Mouse (Mus musculus) liver, embryonic 14.5 days (tissue): ENCODE results near the gene Zdhhc18. TPM values are rescaled to one million over a fixed set of nuclear protein-coding genes. Genes with fewer than 3 reads are reported as not detected.
A peak's percentile ranks its signal among the peaks of the same experiment; 100 is the strongest.

Experiments used
- ATAC-seq: fragments of 200-750 bp; cut with Nextera tagmentation; 2 replicates; pipeline ENCODE4 v1.8.0; 2017; ENCODE audit warnings: moderate number of reproducible peaks, mild to moderate bottlenecking, moderate library complexity; ENCODE audit not compliant: insufficient read depth
- DNase-seq, 3 experiments: peaks; one replicate each; pipeline ENCODE4 v3.0.0-alpha.2; 2012 to 2013; ENCODE audit warnings: low read depth in 3 of 3, low spot score in 3 of 3
- H3K27ac ChIP-seq: fragments of 300-500 bp; sonication (generic); 2 replicates; pipeline ENCODE4 v1.5.1; 2014; ENCODE audit warnings: moderate library complexity, mild to moderate bottlenecking, control low read depth, inconsistent platforms
- H3K27me3 ChIP-seq: fragments of 300-500 bp; sonication (generic); 2 replicates; pipeline ENCODE4 v1.6.1; 2014; ENCODE audit warnings: mild to moderate bottlenecking, low read length, moderate library complexity; ENCODE audit not compliant: control insufficient read depth, insufficient read depth
- H3K36me3 ChIP-seq: fragments of 300-500 bp; sonication (generic); replicated peaks from 2 replicates; pipeline ENCODE4 v1.6.1; 2014; ENCODE audit warnings: low read depth; ENCODE audit not compliant: control insufficient read depth, insufficient read depth
- H3K4me1 ChIP-seq, 2 experiments: fragments of 200-500 bp in 1 of 2; fragments of 300-500 bp in 1 of 2; sonication (generic) in 1 of 2; replicated peaks; 2 replicates each; pipeline ENCODE4 v1.6.1; 2012 to 2014; ENCODE audit warnings: antibody characterized with exemption in 1 of 2, inconsistent platforms in 1 of 2, low read length in 1 of 2; ENCODE audit not compliant: control insufficient read depth in 2 of 2, insufficient read depth in 2 of 2
- H3K4me2 ChIP-seq: fragments of 300-500 bp; sonication (generic); 2 replicates; pipeline ENCODE4 v1.6.1; 2014; ENCODE audit warnings: low read depth, mild to moderate bottlenecking, control low read depth, moderate library complexity
- H3K4me3 ChIP-seq, 2 experiments: fragments of 200-500 bp in 1 of 2; fragments of 300-500 bp in 1 of 2; sonication (generic) in 1 of 2; 2 replicates each; pipeline ENCODE4 v1.5.1; 2012 to 2014; ENCODE audit warnings: low read depth in 2 of 2, low read length in 2 of 2, mild to moderate bottlenecking in 2 of 2, control low read depth in 1 of 2, inconsistent platforms in 1 of 2, moderate library complexity in 1 of 2; ENCODE audit not compliant: insufficient read depth in 1 of 2
- H3K9ac ChIP-seq: fragments of 300-500 bp; sonication (generic); replicated peaks from 2 replicates; pipeline ENCODE4 v1.6.1; 2014; ENCODE audit warnings: mild to moderate bottlenecking, control low read depth, moderate library complexity
- H3K9me3 ChIP-seq: fragments of 300-500 bp; sonication (generic); 2 replicates; pipeline ENCODE4 v1.6.1; 2016; ENCODE audit warnings: low read length, mixed read lengths; ENCODE audit not compliant: control insufficient read depth
- CTCF ChIP-seq: IDR thresholded peaks from 2 replicates; pipeline ENCODE4 v1.5.1; 2016; ENCODE audit warnings: antibody characterized with exemption, low read depth, control low read depth
- EP300 ChIP-seq: IDR thresholded peaks from 2 replicates; pipeline ENCODE4 v1.6.1; 2016; ENCODE audit warnings: antibody characterized with exemption, low read depth
- WGBS: fragments of 180-500 bp; shearing (Covaris S2); extraction: QIAGEN DNeasy Blood & Tissue Kit; methylation state at CpG from one replicate; pipeline ENCODE4 v1.1.7; 2014; ENCODE audit not compliant: insufficient replicate concordance; 5-methylcytosine and 5-hydroxymethylcytosine counted together
- microRNA-seq: library from miRNA; unstranded; fragments of <30 nt; microRNA quantifications from one replicate; pipeline ENCODE4, GENCODE M21; 2016
- polyA plus RNA-seq, 2 experiments: library from polyadenylated mRNA; depleted of rRNA in 1 of 2; stranded (reverse) in 1 of 2; unstranded in 1 of 2; fragments of >200 nt; fragmentation: Nextera tagmentation in 1 of 2; extraction: Ambion mirVana in 1 of 2; gene quantifications; 2 replicates each; pipeline versions ENCODE4 v1.2.1 to v1.2.3; 2012 to 2014

Zdhhc18 gene
- polyA plus RNA-seq, 2 experiments = 0.90 to 3.9 TPM

DNA sequence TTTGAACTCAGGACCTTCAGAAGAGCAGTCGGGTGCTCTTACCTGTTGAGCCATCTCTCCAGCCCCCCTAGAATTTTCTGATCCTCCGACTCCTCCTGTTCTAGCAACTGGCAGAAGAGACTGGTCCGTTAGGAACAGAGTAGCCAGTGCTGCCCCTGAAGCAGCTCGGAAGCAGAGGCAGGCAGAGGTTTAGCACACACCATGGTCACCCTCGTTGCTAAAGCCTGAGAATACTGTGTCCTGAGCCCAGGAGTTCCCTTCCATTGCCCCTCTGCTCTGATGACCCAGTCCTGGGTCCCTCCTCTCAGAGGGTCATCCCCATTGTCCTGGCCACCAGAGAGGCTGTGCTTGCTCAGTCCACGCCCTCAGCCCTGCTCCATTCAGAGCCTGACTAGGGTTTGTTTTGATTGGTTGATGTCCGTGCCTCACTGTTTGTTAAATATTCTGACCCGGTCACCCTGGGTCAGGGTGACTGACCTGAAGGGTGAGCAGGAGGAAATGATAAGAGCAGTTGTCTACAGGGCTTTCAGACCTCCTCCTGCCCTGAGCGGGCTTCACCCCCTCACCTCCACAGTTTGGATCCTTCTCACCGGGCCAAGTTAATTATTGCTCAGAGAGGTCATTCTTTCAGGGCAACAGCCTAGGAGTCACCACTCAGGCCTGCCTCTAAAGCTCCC is 92.8 kb downstream of the Zdhhc18 start:
- no peak overlapping the region for H3K27ac ChIP-seq
- peak; percentile 43 to 45 (median 44) for DNase-seq
- no peaks in the 10 kb centered on the region for H3K36me3 ChIP-seq
- H3K4me3 ChIP-seq = no peak overlapping the region
- no peaks in the 10 kb centered on the region for H3K27me3 ChIP-seq
- TF ChIP-seq EP300 (no peak), CTCF (no peak)
- peak overlapping the region; percentile 15; the same call in 1 of the 2 replicates for H3K4me2 ChIP-seq
- ATAC-seq = peak; percentile 87
- peaks cover 0 to 13% of the 10 kb centered on the region in 2 experiments; a peak in 2 of 4 replicates for H3K4me1 ChIP-seq
- no peak overlapping the region for H3K9ac ChIP-seq
- WGBS = 48% methylated on average over 10 of the region's 10 CpGs
- H3K9me3 ChIP-seq = no peaks in the 10 kb centered on the region

Small RNA genes lying within 50 kb of the gene (microRNA-seq; reads per million reads assigned to microRNA genes)
- gene Gm23158 = not detected

Other genes starting within 250 kb of the Zdhhc18 start
- gene Tent5b, start 170.0 kb downstream of the Zdhhc18 start, polyA plus RNA-seq (2012; rRNA removed) = 0.02 and 0.05 TPM in 2 replicates
- gene Tent5b, start 170.0 kb downstream of the Zdhhc18 start, polyA plus RNA-seq (2014; fragmentation: Nextera tagmentation; extraction: Ambion mirVana) = not detected in 2 replicates
- gene Trnp1, start 151.6 kb downstream of the Zdhhc18 start, polyA plus RNA-seq (2012; rRNA removed) = 0.04 TPM in 1 of 2 replicates, not detected in the other
- not detected in 2 replicates for gene Trnp1, start 151.6 kb downstream of the Zdhhc18 start, polyA plus RNA-seq (2014; fragmentation: Nextera tagmentation; extraction: Ambion mirVana)
- gene Kdf1, start 131.2 kb downstream of the Zdhhc18 start, polyA plus RNA-seq (2012; rRNA removed) = 0.18 and 0.43 TPM in 2 replicates
- gene Kdf1, start 131.2 kb downstream of the Zdhhc18 start, polyA plus RNA-seq (2014; fragmentation: Nextera tagmentation; extraction: Ambion mirVana) = 0.48 and 0.53 TPM in 2 replicates
- 64.5 and 124 TPM in 2 replicates for gene Nudc, start 104.2 kb downstream of the Zdhhc18 start, polyA plus RNA-seq (2012; rRNA removed)
- gene Nudc, start 104.2 kb downstream of the Zdhhc18 start, polyA plus RNA-seq (2014; fragmentation: Nextera tagmentation; extraction: Ambion mirVana) = 88.2 and 101 TPM in 2 replicates
- 0.38 and 0.48 TPM in 2 replicates for gene Nr0b2, start 96.8 kb downstream of the Zdhhc18 start, polyA plus RNA-seq (2012; rRNA removed)
- gene Nr0b2, start 96.8 kb downstream of the Zdhhc18 start, polyA plus RNA-seq (2014; fragmentation: Nextera tagmentation; extraction: Ambion mirVana) = 0.77 and 0.85 TPM in 2 replicates
- gene Gpatch3, start 75.4 kb downstream of the Zdhhc18 start, polyA plus RNA-seq (2012; rRNA removed) = 1.9 and 3.1 TPM in 2 replicates
- gene Gpatch3, start 75.4 kb downstream of the Zdhhc18 start, polyA plus RNA-seq (2014; fragmentation: Nextera tagmentation; extraction: Ambion mirVana) = 3.1 and 4.6 TPM in 2 replicates
- gene Gpn2, start 65.8 kb downstream of the Zdhhc18 start, polyA plus RNA-seq (2012; rRNA removed) = 15.2 and 17.6 TPM in 2 replicates
- 10.0 and 10.3 TPM in 2 replicates for gene Gpn2, start 65.8 kb downstream of the Zdhhc18 start, polyA plus RNA-seq (2014; fragmentation: Nextera tagmentation; extraction: Ambion mirVana)
- 0.45 and 0.52 TPM in 2 replicates for gene Sfn, start 48.0 kb downstream of the Zdhhc18 start, polyA plus RNA-seq (2012; rRNA removed)
- 0.10 and 0.35 TPM in 2 replicates for gene Sfn, start 48.0 kb downstream of the Zdhhc18 start, polyA plus RNA-seq (2014; fragmentation: Nextera tagmentation; extraction: Ambion mirVana)
- 3.2 and 3.3 TPM in 2 replicates for gene Pigv, start 22.5 kb upstream of the Zdhhc18 start, polyA plus RNA-seq (2012; rRNA removed)
- 3.1 and 4.0 TPM in 2 replicates for gene Pigv, start 22.5 kb upstream of the Zdhhc18 start, polyA plus RNA-seq (2014; fragmentation: Nextera tagmentation; extraction: Ambion mirVana)
- gene Arid1a, start 106.6 kb upstream of the Zdhhc18 start, polyA plus RNA-seq (2012; rRNA removed) = 11.9 and 12.0 TPM in 2 replicates
- 7.4 and 7.8 TPM in 2 replicates for gene Arid1a, start 106.6 kb upstream of the Zdhhc18 start, polyA plus RNA-seq (2014; fragmentation: Nextera tagmentation; extraction: Ambion mirVana)
- 27.9 and 28.4 TPM in 2 replicates for gene Rps6ka1, start 237.6 kb upstream of the Zdhhc18 start, polyA plus RNA-seq (2012; rRNA removed)
- gene Rps6ka1, start 237.6 kb upstream of the Zdhhc18 start, polyA plus RNA-seq (2014; fragmentation: Nextera tagmentation; extraction: Ambion mirVana) = 48.4 and 53.0 TPM in 2 replicates